Comparison of ENCODE assay signal across 9 mouse cellular contexts in genomic region chr4:116991366-116991765, GRCm38 (mm10). TPM values are rescaled to one million over a fixed set of nuclear protein-coding genes. Genes with fewer than 3 reads are reported as not detected.
DNase-seq lines count a peak whose midpoint lies in the region; ATAC-seq and TF ChIP-seq lines count a peak whose summit lies in the region.
"Had no signal": no experiment of that assay in that cellular context is flagged by ENCODE, and none has a peak within 500 bp of the region (broad histone marks: within the 10 kb centered on the region; RNA-seq: fewer than 3 reads in every experiment).

No protein-coding gene starts in this region.

- TF ChIP-seq CTCF in testis, adult 2 months (IDR thresholded peaks at IDR 0.05; ENCODE audit: control insufficient read depth, insufficient read depth, insufficient replicate concordance, low read depth, low read length) = peak; percentile 79; the same call in 1 of the 2 replicates

- no peaks in the 10 kb centered on the region for H3K79me2 ChIP-seq in myocyte (ENCODE audit: control insufficient read depth, insufficient read depth)

- TF ChIP-seq POLR2A in testis, adult 2 months (IDR thresholded peaks at IDR 0.05; ENCODE audit: control insufficient read depth, low read depth, low read length) = no peak
- no peak for TF ChIP-seq POLR2A in myocyte (IDR thresholded peaks at IDR 0.05; ENCODE audit: insufficient read length, low read depth)

- H3K9me3 ChIP-seq in forebrain, embryonic 14.5 days (replicated peaks; ENCODE audit: control insufficient read depth, low read length) = no peaks in the 10 kb centered on the region
- H3K9me3 ChIP-seq: heart, embryonic 15.5 days had no signal

- peaks cover 23% of the 10 kb centered on the region for H3K4me1 ChIP-seq in testis, adult 2 months (ENCODE audit: control insufficient read depth, insufficient read depth, low read length)
- H3K4me1 ChIP-seq in forebrain, embryonic 14.5 days (ENCODE audit: control insufficient read depth, insufficient read depth, low read length) = peaks cover 15% of the 10 kb centered on the region

- no peak overlapping the region for H3K27ac ChIP-seq in testis, adult 2 months (ENCODE audit: control insufficient read depth, insufficient read depth, low read depth, low read length)
- H3K27ac ChIP-seq in forebrain, embryonic 14.5 days (ENCODE audit: low read depth, low read length) = no peak overlapping the region
- H3K27ac ChIP-seq: heart, embryonic 15.5 days had no signal

- H3K9ac ChIP-seq in forebrain, embryonic 14.5 days (ENCODE audit: low read length) = no peak overlapping the region
- H3K9ac ChIP-seq: heart, embryonic 15.5 days had no signal

- H3K27me3 ChIP-seq in testis, adult 2 months (ENCODE audit: control insufficient read depth, insufficient read depth, low read length) = no peaks in the 10 kb centered on the region
- no peaks in the 10 kb centered on the region for H3K27me3 ChIP-seq in forebrain, embryonic 14.5 days (replicated peaks; ENCODE audit: control insufficient read depth, insufficient read depth, low read length)
- no peaks in the 10 kb centered on the region for H3K27me3 ChIP-seq in myocyte (ENCODE audit: control insufficient read depth, insufficient read depth, insufficient read length)
- H3K27me3 ChIP-seq: heart, embryonic 15.5 days had no signal

- DNase-seq in testis, postnatal 14 days (ENCODE audit: low spot score) = no peak
- peak; percentile 87 for DNase-seq in forebrain, embryonic 14.5 days (ENCODE audit: low spot score)
- DNase-seq in hindlimb bud, embryonic 11.5 days (ENCODE audit: extremely low spot score, low read depth, low spot score) = peak; percentile 54
- peak; percentile 80 for DNase-seq in liver
- DNase-seq in thymus, adult 18-20 months = peak; percentile 42 to 47

- H3ac ChIP-seq in myocyte (ENCODE audit: control insufficient read depth, insufficient read length) = no peak overlapping the region

- H3K36me3 ChIP-seq in testis, adult 2 months (ENCODE audit: control insufficient read depth, insufficient read depth, low read length) = no peaks in the 10 kb centered on the region
- peaks cover 38% of the 10 kb centered on the region for H3K36me3 ChIP-seq in forebrain, embryonic 14.5 days (ENCODE audit: control insufficient read depth, insufficient read depth, low read length)
- peaks cover 9% of the 10 kb centered on the region for H3K36me3 ChIP-seq in myocyte (ENCODE audit: control insufficient read depth, insufficient read depth)

- no peak overlapping the region for H3K4me3 ChIP-seq in testis, adult 2 months (ENCODE audit: control insufficient read depth, low read depth, low read length)
- no peak overlapping the region for H3K4me3 ChIP-seq in forebrain, embryonic 14.5 days (ENCODE audit: low read depth, low read length)
- H3K4me3 ChIP-seq in myocyte = no peak overlapping the region
- H3K4me3 ChIP-seq: heart, embryonic 15.5 days had no signal

- ATAC-seq in cerebellum, adult (ENCODE audit: insufficient number of reproducible peaks, low FRiP score, low TSS enrichment) = peak; percentile 53
- no peak for ATAC-seq in forebrain, embryonic 14.5 days

- 12% methylated on average over 7 of the region's 7 CpGs for WGBS in forebrain, embryonic 14.5 days

- H3K4me2 ChIP-seq in forebrain, embryonic 14.5 days (ENCODE audit: low read length) = no peak overlapping the region
- H3K4me2 ChIP-seq in myocyte (ENCODE audit: low read depth) = no peak overlapping the region
- H3K4me2 ChIP-seq: heart, embryonic 15.5 days had no signal

TF ChIP-seq in myocyte, 11 proteins besides CTCF, POLR2A, EP300 and RAD21:
- TF ChIP-seq USF1 (IDR thresholded peaks at IDR 0.05; ENCODE audit: low read depth) (no peak), MYOD1 (IDR thresholded peaks at IDR 0.05; ENCODE audit: control insufficient read depth in 1 of 3, insufficient read length in 2 of 3, low read depth in 2 of 3) (peak in 2 of 3 experiments; percentile 30 to 46), MAX (IDR thresholded peaks at IDR 0.05; ENCODE audit: low read depth) (no peak), REST (IDR thresholded peaks at IDR 0.05; ENCODE audit: insufficient read depth, insufficient read length) (no peak), E2F4 (IDR thresholded peaks at IDR 0.05; ENCODE audit: insufficient read depth) (no peak), CEBPB (IDR thresholded peaks at IDR 0.05; ENCODE audit: insufficient read depth, poor library complexity, severe bottlenecking) (no peak), TCF12 (IDR thresholded peaks at IDR 0.05; ENCODE audit: insufficient read depth, poor library complexity, severe bottlenecking) (no peak)

RNA-seq across cellular contexts. Expression of gene Urod, which starts 2.8 kb away (rescaled TPM):
- 16.5 and 16.8 TPM in 2 replicates for polyA plus RNA-seq in testis, adult 2 months (2012; rRNA removed)
- polyA plus RNA-seq in forebrain, embryonic 14.5 days (2014; fragmentation: Nextera tagmentation; extraction: Ambion mirVana) = 66.1 and 70.3 TPM in 2 replicates
- 69.6 TPM for polyA plus RNA-seq in myocyte (2012; fragmentation: generic; extraction: Trizol)

RNA-seq across cellular contexts. Expression of gene Hectd3, which starts 3.8 kb away (rescaled TPM):
- polyA plus RNA-seq in testis, adult 2 months (2012; rRNA removed) = 10.7 and 10.9 TPM in 2 replicates
- polyA plus RNA-seq in forebrain, embryonic 14.5 days (2014; fragmentation: Nextera tagmentation; extraction: Ambion mirVana) = 13.1 and 15.3 TPM in 2 replicates
- polyA plus RNA-seq in myocyte (2012; fragmentation: generic; extraction: Trizol) = 28.7 TPM

RNA-seq across cellular contexts. Expression of gene Eif2b3, which starts 27.8 kb away (rescaled TPM):
- 5.4 and 6.3 TPM in 2 replicates for polyA plus RNA-seq in testis, adult 2 months (2012; rRNA removed)
- polyA plus RNA-seq in forebrain, embryonic 14.5 days (2014; fragmentation: Nextera tagmentation; extraction: Ambion mirVana) = 47.5 and 51.4 TPM in 2 replicates
- 36.3 TPM for polyA plus RNA-seq in myocyte (2012; fragmentation: generic; extraction: Trizol)
